9 mouse cellular contexts compared by ENCODE assay signal in the genomic region with DNA sequence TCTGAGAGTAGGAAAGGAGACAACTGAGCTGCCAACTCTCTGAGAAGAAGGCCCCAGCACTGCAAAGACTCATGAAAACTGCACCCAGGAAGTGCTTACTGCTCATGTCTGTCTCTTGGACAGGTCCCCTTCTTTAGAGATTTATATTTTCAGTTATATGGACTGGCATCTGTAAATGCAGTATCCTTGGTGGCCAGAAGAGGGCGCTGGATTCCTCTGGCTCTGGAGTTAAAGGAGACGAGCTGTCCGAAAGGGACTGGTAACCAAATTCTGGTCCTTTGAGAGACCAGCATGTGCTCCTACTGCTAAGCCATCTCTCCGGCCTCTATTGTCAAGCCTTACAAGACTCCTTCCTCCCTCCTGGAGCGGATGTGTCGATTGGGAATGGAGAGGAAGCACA. TPM values are rescaled to one million over a fixed set of nuclear protein-coding genes. Genes with fewer than 3 reads are reported as not detected.
DNase-seq lines count a peak whose midpoint lies in the region; TF ChIP-seq lines count a peak whose summit lies in the region.
"Had no signal": no experiment of that assay in that cellular context is flagged by ENCODE, and none has a peak within 500 bp of the region (broad histone marks: within the 10 kb centered on the region; RNA-seq: fewer than 3 reads in every experiment).

No protein-coding gene starts in this region.

- no peak overlapping the region for H3K4me3 ChIP-seq in layer of hippocampus, adult 2 months
- H3K4me3 ChIP-seq: neural tube, embryonic 13.5 days had no signal

- no peak for DNase-seq in layer of hippocampus, adult 2 months (ENCODE audit: low spot score in 2 of 2)
- no peak for DNase-seq in layer of hippocampus, adult 18-20 months (ENCODE audit: low spot score in 2 of 2)
- DNase-seq in ES-CJ7 (ENCODE audit: low read depth, low spot score) = peak; percentile 72
- peak; percentile 24 for DNase-seq in c-Kit-negative CD71-positive TER-119-positive erythroid progenitor cells, embryonic 14.5 days (ENCODE audit: low read depth, low spot score)
- peak; percentile 38 for DNase-seq in retina, postnatal 1 day
- DNase-seq in ovary, postnatal 10 days (ENCODE audit: low spot score) = no peak
- DNase-seq in embryo, embryonic 9.5 days (ENCODE audit: extremely low spot score) = no peak
- DNase-seq: cerebellum, adult 9-11 months had no signal

- peak; percentile 71 for TF ChIP-seq CTCF in layer of hippocampus, adult 2 months (conservative IDR thresholded peaks at IDR 0.05)

- H3K27ac ChIP-seq in layer of hippocampus, adult 2 months = no peak overlapping the region
- H3K27ac ChIP-seq: neural tube, embryonic 13.5 days had no signal

RNA-seq across cellular contexts. Expression of a gene that starts 26.9 kb away (rescaled TPM):
- total RNA-seq in layer of hippocampus, adult 2 months (2021) = 10 to 100 TPM; 12.7 to 14.3 TPM
- total RNA-seq in layer of hippocampus, adult 18-20 months (2021) = 10 to 100 TPM; 12.1 to 12.9 TPM

RNA-seq across cellular contexts. Expression of a gene that starts 28.9 kb away (rescaled TPM):
- total RNA-seq in layer of hippocampus, adult 2 months (2021) = 10 to 100 TPM; 14.8 to 15.7 TPM
- 10 to 100 TPM; 15.2 to 15.5 TPM for total RNA-seq in layer of hippocampus, adult 18-20 months (2021)

RNA-seq across cellular contexts. Expression of a gene that starts 55.2 kb away (rescaled TPM):
- 1 to 10 TPM; 2.6 to 3.6 TPM for total RNA-seq in layer of hippocampus, adult 2 months (2021)
- 1 to 10 TPM; 2.1 to 2.4 TPM for total RNA-seq in layer of hippocampus, adult 18-20 months (2021)

Comparison
In these comparisons a context has a peak if more than half of its experiments do, and no peak if none do; other contexts are left out.
1. DNase-seq: peak in ES-CJ7 (single experiment), c-Kit-negative CD71-positive TER-119-positive erythroid progenitor cells, embryonic 14.5 days (single experiment) and retina, postnatal 1 day (single experiment); none in layer of hippocampus, adult 2 months (0 of 2), layer of hippocampus, adult 18-20 months (0 of 2), ovary, postnatal 10 days (single experiment) and embryo, embryonic 9.5 days (single experiment).